Mouse (Mus musculus): ENCODE measurements at regions not wholly inside any gene's neighbourhood (a gene's known extent, or its start where the extent isn't known, plus 50 kb on each side); places are given as distances from the start of the nearest gene placed in this dataset.

DNA sequence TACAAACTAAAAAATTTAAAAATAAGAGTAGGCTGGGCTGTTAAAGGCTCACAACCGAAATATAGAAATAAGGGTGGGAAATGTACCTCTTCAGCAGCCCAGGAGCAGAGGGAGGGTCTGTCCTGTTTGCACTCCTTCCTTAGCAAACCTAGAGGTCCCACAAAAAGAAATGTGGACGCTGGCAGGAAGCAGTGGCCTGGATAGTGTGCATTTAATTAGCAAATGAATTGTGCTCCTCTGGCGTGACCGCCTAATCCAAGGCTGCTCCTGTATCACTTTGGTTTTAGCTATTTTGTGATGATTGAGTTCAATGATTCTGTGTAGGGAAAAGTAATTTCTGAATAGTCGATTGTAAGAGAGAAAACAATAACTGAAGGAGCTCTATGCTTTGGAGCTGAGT, 141.1 kb upstream of the Tbca start:
- TF ChIP-seq CTCF (IDR thresholded peaks at IDR 0.05; ENCODE audit: low read depth) (no peak), EP300 (IDR thresholded peaks at IDR 0.05; ENCODE audit: low read depth) (no peak)
